Mouse (Mus musculus) embryonic stem cell, embryonic (primary cell): ENCODE measurements at regions not wholly inside any gene's neighbourhood (a gene's known extent, or its start where the extent isn't known, plus 50 kb on each side); places are given as distances from the start of the nearest gene placed in this dataset.

Experiments used
- CTCF ChIA-PET, 4 experiments: fragments of 300-600 bp in 2 of 4; fragments of 350-600 bp in 2 of 4; sonication (Branson Sonifier 250); formaldehyde crosslinking; loops; one replicate each; lab custom pipeline; 2022; ENCODE audit warnings: inconsistent platforms in 2 of 4; lab: Charles Lee
- POLR2A ChIA-PET, 4 experiments: fragments of 300-600 bp in 2 of 4; fragments of 350-600 bp in 2 of 4; sonication (Branson Sonifier 250); formaldehyde crosslinking; loops; one replicate each; lab custom pipeline; 2022; ENCODE audit warnings: antibody characterized with exemption in 4 of 4, inconsistent platforms in 1 of 4; lab: Charles Lee

DNA sequence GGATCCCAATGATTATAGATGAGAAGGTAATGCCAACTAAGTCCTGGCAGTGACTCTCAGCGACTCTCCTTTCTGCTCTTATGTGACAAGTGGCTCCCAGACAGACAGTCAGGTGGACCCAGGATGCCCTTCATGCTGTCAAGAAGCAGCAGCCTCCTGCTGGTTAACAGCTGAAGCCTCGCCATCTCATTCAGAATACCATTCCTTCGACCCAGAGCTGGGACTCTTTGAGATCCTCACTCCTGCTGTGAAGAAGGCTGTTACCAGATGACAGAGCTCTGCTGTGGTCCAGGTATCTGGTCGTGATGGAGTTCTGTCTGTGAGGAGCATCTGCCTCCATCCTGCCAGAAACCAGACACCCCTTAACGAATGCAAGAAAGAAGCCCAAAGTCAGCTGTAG, 590.9 kb upstream of the Arpp21 start:
- CTCF ChIA-PET, result interaction anchor here in 1 of 4 experiments (0.6 kb wide), 1 partner anchor 908 kb away, joined by 4 read pairs; no protein-coding TSS in a partner anchor
- POLR2A ChIA-PET, result no interaction called here

DNA sequence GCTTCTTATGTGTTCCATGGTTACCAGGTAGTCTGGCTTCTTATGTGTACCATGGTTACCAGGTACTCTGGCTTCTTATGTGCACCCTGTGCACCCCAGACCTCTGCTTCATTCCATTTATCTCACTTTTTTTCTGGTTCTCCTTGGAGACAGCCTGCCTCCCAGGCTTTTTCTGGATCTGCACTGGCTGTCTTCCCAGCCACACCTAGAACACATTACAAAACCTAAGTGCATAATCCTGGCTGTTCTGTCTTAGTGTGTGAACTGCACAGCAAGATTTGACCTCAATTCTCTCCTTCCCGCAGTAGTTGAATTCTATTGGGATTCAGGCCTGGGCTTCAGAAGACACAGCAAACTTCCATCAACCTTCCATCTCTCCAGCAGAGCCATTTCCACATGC, 586.2 kb upstream of the Arpp21 start:
- ChIA-PET POLR2A (no interaction called here), CTCF (no interaction called here)

DNA sequence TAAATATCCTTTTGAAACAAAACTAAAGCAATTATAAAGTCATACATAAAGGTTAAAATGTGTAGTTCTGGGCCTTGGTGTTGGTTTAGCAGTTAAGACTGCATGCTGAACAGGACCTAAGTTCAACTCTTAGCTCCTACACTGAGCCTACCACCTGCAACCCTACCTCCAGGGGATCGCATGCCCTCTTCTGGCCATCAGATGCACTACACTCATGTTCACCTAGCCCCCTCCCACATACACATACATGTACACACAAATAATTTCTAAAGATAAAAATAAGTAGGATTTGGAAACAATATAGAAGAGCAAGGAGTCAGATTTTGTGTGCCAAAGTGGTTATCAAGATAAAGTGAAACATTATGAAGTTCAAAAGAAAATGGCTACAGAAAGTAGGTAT, 576.2 kb upstream of the Arpp21 start:
- ChIA-PET CTCF (interaction anchor here in 1 of 4 experiments (0.6 kb wide), 1 partner anchor 818 kb away, joined by 3 read pairs; no protein-coding TSS in a partner anchor), POLR2A (no interaction called here)

DNA sequence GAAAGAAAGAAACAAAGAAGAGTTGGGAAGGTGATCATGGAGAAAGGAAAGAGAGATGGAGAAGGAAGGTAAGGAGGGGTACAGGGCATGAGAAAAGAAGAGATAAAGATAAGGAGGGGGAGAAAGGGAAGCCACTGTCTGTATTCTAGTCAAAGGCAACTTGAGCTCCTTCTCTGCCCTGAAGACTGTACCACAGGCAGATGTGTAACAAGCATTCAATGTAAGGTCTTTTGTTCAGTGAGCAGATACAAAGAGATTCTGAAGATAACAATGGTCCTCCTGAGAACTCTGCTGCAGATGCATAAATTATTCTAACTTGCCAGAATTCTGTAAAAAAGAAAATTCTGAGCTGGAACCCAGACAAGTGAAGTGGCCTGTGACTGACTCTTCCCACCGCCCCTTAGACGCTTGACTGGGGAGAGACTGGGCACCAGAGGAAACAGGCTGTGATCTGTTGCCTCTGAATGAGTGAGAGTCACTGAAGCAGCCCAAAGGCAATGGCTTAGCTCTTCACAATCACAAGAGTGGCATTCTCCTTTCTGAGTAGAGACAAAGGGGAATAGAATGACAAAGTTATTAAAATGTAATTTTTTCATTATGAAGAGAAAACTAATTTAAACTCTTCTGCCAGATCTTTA, 564.0 kb upstream of the Arpp21 start:
- ChIA-PET CTCF (interaction anchor here in 1 of 4 experiments (0.5 kb wide), 1 partner anchor 11 kb away, joined by 4 read pairs; no protein-coding TSS in a partner anchor), POLR2A (no interaction called here)

DNA sequence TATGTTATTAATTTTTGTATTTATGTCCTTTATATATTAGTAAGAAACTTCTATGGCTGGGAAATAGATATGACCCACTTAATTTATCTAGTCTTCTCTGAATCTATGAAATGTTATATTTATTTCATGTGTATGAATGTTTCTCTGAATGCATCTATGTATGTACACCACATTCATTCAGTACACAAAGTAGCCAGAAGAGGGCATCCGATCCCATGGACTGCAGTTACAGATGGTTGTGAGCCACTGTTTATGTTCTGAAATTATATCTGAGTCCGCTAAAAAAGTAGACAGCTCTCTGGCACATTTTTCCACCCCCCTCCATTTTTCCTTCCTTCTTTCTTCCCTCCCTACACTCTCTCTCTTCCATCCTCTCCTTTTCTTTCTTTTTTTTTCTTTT, 557.8 kb upstream of the Arpp21 start:
- ChIA-PET POLR2A (no interaction called here), CTCF (interaction anchor here in 1 of 4 experiments (0.7 kb wide), 1 partner anchor 1121 kb away, joined by 3 read pairs; no protein-coding TSS in a partner anchor)

DNA sequence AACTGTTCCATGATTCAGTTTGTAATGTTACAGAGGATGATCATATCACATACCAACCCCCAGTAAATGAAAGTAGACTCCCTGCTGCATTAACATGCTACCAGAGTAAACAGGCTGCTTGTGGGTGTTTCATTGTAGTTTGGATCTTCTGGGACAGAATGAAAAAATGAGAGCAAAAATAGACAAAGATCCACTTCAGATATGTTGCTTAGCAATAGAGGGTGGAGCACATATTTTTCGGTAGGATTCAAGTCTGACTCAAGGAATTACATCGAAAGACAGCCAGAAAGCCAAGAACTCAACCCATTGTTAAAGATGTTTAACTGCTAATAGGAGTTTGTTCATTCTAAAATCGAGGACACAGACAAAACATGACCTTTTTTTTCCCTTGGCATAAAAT, 536.2 kb upstream of the Arpp21 start:
- POLR2A ChIA-PET, result no interaction called here
- CTCF ChIA-PET, result no interaction called here

DNA sequence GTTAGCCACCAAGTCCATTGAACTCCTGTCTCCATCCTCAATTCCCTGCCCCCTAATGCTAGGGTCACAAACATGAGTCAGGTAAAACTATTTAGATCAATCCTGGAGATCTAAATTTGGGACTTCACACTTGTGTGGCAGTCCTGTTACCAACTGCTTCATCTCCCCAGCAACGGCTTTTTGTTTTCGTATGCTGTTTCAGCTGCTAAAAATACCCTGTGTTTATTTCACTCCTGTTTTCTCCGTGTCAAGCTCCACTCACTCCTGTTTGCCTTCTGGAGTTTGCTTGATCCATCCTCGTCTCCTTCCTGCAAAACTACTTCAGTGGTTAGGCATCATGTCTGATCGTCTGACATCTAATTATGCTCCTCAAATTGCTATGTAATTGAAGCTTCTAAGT, 508.9 kb upstream of the Arpp21 start:
- POLR2A ChIA-PET, result no interaction called here
- CTCF ChIA-PET, result no interaction called here

DNA sequence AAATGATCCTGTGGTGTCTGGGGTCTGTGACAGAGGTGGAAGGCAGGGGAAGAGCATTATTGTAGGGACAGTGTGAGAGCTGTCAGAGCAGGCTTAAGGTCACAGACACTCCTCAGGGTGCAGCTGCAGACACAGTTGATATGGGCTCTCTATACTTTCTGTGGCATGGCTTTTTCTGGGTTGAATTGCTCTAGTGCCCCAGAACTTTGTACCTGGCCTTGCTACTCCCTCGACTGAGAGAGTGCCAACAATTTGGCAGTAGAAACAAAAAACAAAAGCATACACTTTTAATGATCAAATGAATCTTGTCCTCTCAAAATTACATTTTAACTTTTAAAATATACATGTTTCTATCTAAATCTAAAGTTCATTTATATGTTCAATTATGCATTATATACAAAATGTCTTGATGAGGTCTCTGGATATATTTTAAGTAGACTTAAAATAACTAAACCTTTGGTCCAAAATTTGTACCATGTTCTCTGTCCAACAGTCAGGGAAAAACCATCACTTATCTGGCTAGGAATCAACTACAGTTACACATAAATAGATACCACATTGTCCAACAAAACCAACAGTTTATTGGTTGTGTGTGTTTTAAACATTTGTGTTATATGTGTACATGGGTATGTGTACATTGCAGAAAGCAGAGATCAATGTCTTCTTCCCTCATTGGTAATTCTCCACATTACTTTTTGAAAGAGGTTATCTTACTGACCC, 508.3 kb upstream of the Arpp21 start:
- ChIA-PET POLR2A (no interaction called here), CTCF (no interaction called here)

DNA sequence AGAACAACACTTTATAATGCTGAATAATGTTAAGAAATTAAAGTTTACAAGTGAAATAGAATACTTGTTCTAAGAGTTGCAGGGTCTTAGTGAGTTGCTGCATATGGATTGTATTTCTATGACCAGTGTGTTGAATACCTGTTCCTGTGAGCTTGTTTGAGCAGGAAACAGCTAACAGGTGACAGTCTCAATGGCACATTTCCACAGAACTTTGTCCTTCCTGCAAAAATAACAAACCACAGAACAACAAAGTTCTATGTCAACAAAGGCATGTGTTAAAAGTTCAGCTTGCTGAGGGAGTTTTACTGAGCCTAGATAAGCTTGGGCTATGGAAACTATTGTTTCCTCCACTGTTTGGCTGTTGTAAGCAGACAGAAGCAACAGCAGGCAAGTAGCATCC, 500.0 kb upstream of the Arpp21 start:
- ChIA-PET CTCF (no interaction called here), POLR2A (interaction anchor here in 1 of 4 experiments (0.5 kb wide), 1 partner anchor 687 kb away, joined by 3 read pairs; no protein-coding TSS in a partner anchor)

DNA sequence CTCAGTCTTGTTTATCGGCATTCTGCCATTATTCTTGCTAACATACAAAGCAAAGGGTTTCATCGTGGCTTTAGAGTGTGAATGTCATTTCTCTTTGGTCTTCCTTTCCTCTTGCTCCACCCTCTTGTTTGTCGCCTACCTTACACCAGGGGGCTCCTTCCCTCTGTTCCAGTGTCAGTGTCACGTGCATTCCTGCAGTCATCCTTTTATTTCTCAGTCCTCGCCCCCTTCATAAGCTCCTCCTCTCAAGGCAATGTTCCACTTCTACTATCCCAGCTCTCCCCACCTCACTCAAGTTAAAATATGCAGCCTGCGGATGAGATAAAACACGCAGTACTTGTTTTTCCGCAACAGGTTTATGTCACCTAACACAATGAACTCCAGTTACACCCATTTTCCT, 489.8 kb upstream of the Arpp21 start:
- CTCF ChIA-PET, result no interaction called here
- POLR2A ChIA-PET, result no interaction called here

DNA sequence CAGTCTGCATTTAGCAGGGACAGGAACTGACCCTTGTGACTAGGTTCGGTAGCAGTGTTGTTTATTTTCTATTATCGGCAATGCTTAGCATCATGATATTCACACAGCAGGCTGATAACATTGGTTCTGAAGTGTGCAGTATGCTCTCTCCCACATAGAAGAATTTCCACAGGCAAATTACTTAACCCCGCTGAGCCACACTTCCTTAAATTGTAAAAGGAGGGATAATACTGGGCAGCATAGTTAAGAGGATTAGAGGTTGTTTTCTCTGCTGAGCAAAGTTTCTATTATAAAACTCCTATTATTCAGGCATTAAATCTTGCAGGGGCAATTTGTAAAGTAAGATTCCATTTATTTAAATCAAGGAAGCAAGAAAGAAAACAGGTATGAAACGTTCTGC, 489.4 kb upstream of the Arpp21 start:
- CTCF ChIA-PET, result no interaction called here
- POLR2A ChIA-PET, result no interaction called here

DNA sequence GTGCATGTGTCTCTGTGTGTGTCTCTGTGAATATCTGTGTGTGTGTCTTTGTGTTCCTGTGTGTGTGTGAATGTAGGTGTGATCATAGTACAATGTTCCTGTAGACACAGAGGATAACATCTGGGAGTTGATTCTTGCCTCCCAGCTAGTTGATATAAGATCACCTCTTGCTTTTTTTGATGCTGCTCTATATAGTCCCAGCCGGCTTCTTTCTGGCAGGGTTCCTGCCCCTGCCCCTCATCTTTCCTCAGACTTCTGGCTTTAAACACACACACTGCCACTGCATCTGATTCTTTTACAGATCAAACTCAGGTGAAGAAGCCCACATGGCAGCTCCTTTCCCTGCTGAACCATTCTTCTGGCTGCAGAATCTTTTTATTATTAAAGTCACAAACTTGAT, 487.6 kb upstream of the Arpp21 start:
- CTCF ChIA-PET, result no interaction called here
- POLR2A ChIA-PET, result no interaction called here

DNA sequence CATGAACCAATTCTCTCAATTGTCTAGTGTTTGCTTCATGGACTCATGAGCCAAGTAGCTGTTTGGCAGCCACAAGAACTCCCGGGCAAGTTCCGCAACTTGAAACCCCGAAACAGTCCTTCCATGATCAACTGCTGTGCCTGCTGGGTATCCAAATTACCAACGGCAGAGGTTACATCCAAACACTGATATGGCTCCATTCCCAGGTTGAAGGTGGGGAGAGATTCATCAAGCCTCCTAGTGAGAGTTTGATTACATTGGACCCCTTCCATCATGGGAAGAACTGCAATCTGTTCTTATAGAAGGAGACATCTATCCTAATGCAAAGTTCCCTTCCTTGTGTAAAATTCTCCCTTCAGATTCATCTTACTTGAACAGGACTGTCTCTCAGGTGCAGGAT, 486.8 kb upstream of the Arpp21 start:
- POLR2A ChIA-PET, result no interaction called here
- CTCF ChIA-PET, result no interaction called here

DNA sequence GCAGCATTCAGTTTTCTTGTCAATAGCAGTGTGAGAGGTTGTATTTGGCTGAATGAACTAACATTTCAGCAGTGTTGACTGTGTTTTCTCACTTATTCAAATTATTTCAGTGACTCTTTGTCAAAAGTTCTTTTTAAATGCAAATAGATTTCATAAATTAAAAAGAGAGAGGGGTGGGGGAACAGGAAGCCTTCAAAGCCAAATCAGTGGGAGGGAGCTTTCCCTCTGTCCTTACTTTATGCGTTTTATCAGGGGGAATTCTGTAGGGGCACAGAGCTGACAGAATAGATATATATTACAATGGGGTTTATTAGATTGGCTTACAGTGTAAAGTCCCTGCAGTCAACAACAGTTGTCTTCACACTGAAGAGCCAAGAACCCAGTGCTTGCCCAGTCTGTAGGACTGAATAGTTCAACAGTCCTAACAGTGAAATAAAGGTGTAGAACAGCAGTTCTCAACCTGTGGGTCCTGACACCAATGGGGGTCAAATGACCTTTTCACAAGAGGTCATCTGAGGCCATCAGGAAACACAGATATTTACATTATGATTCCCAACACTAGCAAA, 479.5 kb upstream of the Arpp21 start:
- ChIA-PET POLR2A (no interaction called here), CTCF (no interaction called here)

DNA sequence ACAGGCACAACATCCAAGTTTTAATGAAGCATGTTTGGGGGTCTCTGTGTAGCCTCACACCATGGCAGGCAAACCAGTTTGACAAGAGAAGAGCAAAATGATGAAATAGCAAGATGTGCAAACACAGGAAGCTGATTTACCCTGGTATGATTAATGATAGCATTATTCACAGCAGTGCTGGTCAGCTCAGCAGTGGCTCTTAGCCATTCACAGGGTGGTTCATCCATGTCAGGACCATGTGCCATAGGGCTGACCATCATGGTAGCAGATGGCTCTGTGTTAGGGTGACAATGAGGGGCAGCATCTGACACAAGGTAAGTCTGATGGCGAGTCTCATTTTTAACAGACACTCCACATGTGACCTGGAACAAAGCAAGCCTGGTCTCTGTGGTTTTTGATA, 443.1 kb upstream of the Arpp21 start:
- ChIA-PET CTCF (no interaction called here), POLR2A (no interaction called here)

DNA sequence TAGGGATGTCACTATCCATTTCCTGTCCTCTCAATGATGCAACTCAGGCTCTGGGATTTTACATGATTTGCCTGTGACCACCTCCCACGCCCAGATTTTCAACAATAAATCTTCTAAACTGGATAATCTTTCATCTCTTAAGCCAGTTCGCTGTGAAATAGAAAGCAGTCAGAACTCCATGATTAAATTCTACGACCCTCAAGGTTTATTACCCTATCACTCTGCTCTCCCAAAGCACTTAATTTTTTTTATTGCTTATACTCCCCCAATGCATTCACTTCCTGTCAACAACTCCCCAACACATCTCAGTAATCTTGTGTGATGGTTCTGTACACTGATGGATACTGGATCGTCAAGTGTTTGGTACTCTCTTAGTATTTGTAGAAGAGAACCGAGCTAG, 439.5 kb upstream of the Arpp21 start:
- POLR2A ChIA-PET, result no interaction called here
- CTCF ChIA-PET, result no interaction called here
